Mouse (Mus musculus) midbrain, embryonic 12.5 days (tissue): ENCODE measurements around the gene Nxn. TPM values are rescaled to one million over a fixed set of nuclear protein-coding genes. Genes with fewer than 3 reads are reported as not detected.

Experiments used
- ATAC-seq: fragments of 200-750 bp; cut with Nextera tagmentation; 2 replicates; pipeline ENCODE4 v1.8.0; 2017; ENCODE audit warnings: low read depth, moderate TSS enrichment, moderate library complexity; ENCODE audit not compliant: low FRiP score
- H3K27ac ChIP-seq: fragments of 300-500 bp; sonication (generic); replicated peaks from 2 replicates; pipeline ENCODE4 v1.5.1; 2016; ENCODE audit warnings: mild to moderate bottlenecking
- H3K27me3 ChIP-seq: fragments of 300-500 bp; sonication (generic); 2 replicates; pipeline ENCODE4 v1.6.1; 2016; ENCODE audit warnings: mild to moderate bottlenecking
- H3K36me3 ChIP-seq: fragments of 300-500 bp; sonication (generic); 2 replicates; pipeline ENCODE4 v1.6.1; 2016
- H3K4me1 ChIP-seq: fragments of 300-500 bp; sonication (generic); 2 replicates; pipeline ENCODE4 v1.6.1; 2016
- H3K4me2 ChIP-seq: fragments of 300-500 bp; sonication (generic); replicated peaks from 2 replicates; pipeline ENCODE4 v1.6.1; 2016; ENCODE audit warnings: mild to moderate bottlenecking, moderate library complexity
- H3K4me3 ChIP-seq: fragments of 300-500 bp; sonication (generic); 2 replicates; pipeline ENCODE4 v1.5.1; 2016; ENCODE audit warnings: mild to moderate bottlenecking
- H3K9ac ChIP-seq: fragments of 300-500 bp; sonication (generic); replicated peaks from 2 replicates; pipeline ENCODE4 v1.6.1; 2016; ENCODE audit warnings: mild to moderate bottlenecking, moderate library complexity
- H3K9me3 ChIP-seq: fragments of 300-500 bp; sonication (generic); 2 replicates; pipeline ENCODE4 v1.6.1; 2016; ENCODE audit warnings: mild to moderate bottlenecking
- WGBS: fragments of 180-500 bp; shearing (Covaris S2); methylation state at CpG from one replicate; pipeline ENCODE4 v1.1.7; 2016; 5-methylcytosine and 5-hydroxymethylcytosine counted together
- polyA plus RNA-seq: library from polyadenylated mRNA; unstranded; fragments of >200 nt; fragmentation: Nextera tagmentation; extraction: Ambion mirVana; gene quantifications from 2 replicates; pipeline ENCODE4 v1.2.1, GENCODE M21; 2016

Gene Nxn
- polyA plus RNA-seq, 1 experiment from 2014 or later: 56.9 TPM

DNA sequence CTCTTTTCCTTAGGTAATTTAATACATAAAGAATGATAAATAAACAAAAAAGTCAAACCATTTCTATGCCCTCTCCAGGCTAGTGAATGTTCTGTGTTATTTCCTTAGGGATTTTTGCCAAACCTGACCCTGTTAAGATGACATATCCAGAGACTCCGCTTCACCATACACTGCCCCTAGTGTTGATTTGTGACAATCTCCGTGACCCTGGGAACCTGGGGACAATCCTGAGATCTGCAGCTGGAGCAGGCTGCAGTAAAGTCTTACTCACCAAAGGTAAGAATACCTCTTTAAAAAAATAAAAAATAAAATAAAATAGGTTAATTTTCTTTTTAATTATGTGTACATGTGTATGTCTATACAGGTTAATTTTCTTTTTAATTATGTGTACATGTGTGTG, 151.7 kb downstream of the Nxn start:
- peaks cover 25% of the 10 kb centered on the region for H3K36me3 ChIP-seq
- no peak overlapping the region for H3K27ac ChIP-seq
- no peak for ATAC-seq
- H3K4me2 ChIP-seq: no peak overlapping the region
- no peak overlapping the region for H3K9ac ChIP-seq
- H3K27me3 ChIP-seq: no peaks in the 10 kb centered on the region
- H3K9me3 ChIP-seq: no peaks in the 10 kb centered on the region
- WGBS: 49% methylated on average over 2 of the region's 2 CpGs
- H3K4me1 ChIP-seq: peaks cover 19% of the 10 kb centered on the region
- H3K4me3 ChIP-seq: no peak overlapping the region

DNA sequence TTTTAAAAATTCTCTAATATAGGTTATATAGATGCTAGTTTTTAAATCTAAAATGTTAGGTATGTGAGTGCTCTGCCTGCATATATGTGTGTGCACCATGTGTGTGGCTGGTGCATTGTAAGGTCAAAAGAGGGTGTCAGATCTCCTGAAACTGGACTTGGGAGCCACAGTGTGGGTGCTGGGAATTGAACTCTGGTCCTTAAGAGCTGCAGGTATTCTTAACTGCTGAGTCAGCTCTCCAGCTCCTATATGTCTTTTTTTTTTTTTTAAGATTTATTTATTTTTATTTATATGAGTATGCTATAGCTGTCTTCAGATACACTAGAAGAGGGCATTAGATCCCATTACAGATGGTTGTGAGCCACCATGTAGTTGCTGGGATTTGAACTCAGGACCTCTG, 152.5 kb downstream of the Nxn start:
- H3K4me1 ChIP-seq: peaks cover 19% of the 10 kb centered on the region
- no peak overlapping the region for H3K4me2 ChIP-seq
- H3K4me3 ChIP-seq: no peak overlapping the region
- no peak overlapping the region for H3K27ac ChIP-seq
- H3K36me3 ChIP-seq: peaks cover 25% of the 10 kb centered on the region
- no peak overlapping the region for H3K9ac ChIP-seq
- H3K27me3 ChIP-seq: no peaks in the 10 kb centered on the region
- H3K9me3 ChIP-seq: no peaks in the 10 kb centered on the region
- no peak for ATAC-seq

DNA sequence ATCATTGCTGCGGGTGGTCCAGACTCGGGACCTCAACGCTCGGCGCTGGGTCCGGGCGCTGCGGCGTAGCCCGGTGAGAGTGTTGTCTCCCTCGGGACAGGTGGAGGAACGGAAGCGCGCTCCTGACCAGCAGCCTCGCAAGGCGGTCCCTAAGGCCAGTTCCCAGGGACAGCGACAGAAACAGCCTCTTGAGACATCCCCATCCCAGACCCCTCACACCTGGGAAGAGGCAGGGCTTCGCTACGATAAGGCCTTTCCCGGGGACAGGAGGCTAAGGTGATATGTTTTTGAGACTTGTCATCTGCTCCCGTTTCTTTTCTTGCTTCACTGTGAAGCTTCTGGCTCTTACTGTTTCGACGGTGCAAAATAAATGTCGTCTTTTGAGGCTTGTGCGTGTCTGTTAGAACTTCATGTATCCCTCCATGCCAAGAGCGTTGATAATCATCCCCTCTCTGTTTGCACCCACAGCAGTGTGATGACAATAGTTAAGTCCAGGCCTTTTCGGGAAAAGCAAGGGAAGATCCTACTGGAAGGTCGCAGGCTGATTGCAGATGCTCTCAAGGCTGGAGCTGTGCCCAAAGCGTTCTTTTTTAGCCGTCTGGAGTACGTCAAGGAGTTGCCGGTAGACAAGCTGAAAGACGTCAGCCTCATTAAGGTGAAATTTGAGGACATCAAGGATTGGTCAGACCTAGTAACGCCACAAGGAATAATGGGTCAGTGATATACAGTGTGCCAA, 155.0 kb downstream of the Nxn start:
- WGBS: 4% methylated on average over 34 of the region's 34 CpGs
- H3K36me3 ChIP-seq: peaks cover 21% of the 10 kb centered on the region
- H3K4me3 ChIP-seq: peak overlapping the region; percentile 69
- no peak overlapping the region for H3K27ac ChIP-seq
- peaks cover 19% of the 10 kb centered on the region for H3K4me1 ChIP-seq
- H3K4me2 ChIP-seq: peak overlapping the region; percentile 85
- peak overlapping the region; percentile 89 for H3K9ac ChIP-seq
- H3K9me3 ChIP-seq: no peaks in the 10 kb centered on the region
- H3K27me3 ChIP-seq: no peaks in the 10 kb centered on the region
- ATAC-seq: no peak; the same call in 1 of the 2 replicates

DNA sequence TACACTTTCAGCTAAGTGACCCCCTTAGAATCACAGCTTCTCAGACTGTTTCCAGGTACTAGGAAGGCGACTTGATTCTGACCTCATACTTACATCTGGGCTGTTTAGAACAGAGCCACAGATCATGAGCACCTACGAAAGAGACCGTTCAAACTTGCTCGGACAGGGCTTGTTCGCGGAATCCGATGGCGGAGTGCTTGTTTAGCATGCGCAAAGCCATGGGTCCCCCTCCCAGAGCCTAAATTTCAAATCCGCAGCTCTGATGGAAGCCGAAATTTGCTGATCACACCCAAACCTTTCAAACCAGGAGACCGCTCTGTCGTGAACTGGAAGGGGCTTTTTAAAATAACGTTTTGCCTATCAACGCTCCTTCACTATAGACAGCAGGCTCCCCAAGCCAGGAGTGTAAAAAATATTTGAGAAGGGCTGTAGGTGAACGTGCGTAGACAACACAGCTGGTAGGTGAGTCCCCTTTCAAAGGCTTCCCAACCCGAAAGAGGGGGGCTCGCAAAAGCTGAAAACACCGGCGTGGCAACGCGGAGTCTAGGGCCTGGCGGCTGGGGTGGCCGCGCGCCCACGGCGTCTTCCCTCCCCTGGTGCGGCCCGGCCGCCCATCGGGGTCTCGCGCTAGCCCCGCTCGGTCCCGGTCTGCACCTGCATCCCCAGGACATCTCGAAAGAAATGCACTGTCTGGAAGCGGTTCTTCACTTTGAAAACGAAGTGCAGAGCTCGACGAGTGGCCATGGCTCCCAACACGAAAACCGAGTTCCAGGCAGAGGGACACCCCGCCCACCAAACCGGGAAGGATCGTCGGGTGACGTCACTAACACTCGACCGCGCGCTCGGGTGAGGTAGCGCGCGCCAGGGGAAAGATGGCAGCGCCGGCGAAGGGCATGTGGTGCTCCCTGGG, 155.8 kb downstream of the Nxn start, which contains the start of the genes Mrm3 and Glod4:
Gene Mrm3, plus strand, starts transcription at position 815 of the 910 bp plus-strand sequence.
Gene Glod4, minus strand, starts transcription at position 825 of the 910 bp plus-strand sequence.
- Histone ChIP-seq H3K27ac (peak within 1 kb of the TSS; percentile 73), H3K36me3 (peaks cover 19% of the 10 kb centered on the region), H3K9ac (peak within 1 kb of the TSS; percentile 89), H3K4me2 (peak within 1 kb of the TSS; percentile 85), H3K4me1 (peaks cover 19% of the 10 kb centered on the region), H3K9me3 (no peaks in the 10 kb centered on the region), H3K27me3 (no peaks in the 10 kb centered on the region), H3K4me3 (peak within 1 kb of the TSS; percentile 69)
- WGBS: under 1% methylated on average over 61 of the region's 61 CpGs
- peak; percentile 86 for ATAC-seq

DNA sequence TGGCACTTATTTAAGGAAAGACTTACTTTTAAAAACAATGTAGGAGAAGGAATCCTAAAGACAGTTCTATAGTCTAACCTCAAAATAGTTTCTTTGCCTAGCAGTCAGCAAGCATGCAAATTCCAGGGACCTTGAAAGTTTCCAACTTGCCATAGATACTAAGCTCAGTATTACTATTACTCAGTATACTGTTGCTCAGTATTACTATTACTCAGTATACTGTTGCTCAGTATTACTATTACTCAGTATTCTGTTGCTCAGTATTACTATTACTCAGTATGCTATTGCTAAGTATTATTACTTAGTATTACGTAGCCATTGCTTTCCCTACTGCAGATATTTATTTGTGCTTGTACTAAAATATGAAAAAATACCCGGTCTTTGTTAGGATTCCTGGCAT, 159.2 kb downstream of the Nxn start:
- Histone ChIP-seq H3K27me3 (no peaks in the 10 kb centered on the region), H3K9me3 (no peaks in the 10 kb centered on the region), H3K9ac (no peak overlapping the region), H3K4me2 (no peak overlapping the region), H3K4me3 (no peak overlapping the region), H3K27ac (no peak overlapping the region), H3K4me1 (peaks cover 14% of the 10 kb centered on the region), H3K36me3 (peaks cover 38% of the 10 kb centered on the region)
- WGBS: 94% methylated on average over 2 of the region's 2 CpGs
- no peak for ATAC-seq

DNA sequence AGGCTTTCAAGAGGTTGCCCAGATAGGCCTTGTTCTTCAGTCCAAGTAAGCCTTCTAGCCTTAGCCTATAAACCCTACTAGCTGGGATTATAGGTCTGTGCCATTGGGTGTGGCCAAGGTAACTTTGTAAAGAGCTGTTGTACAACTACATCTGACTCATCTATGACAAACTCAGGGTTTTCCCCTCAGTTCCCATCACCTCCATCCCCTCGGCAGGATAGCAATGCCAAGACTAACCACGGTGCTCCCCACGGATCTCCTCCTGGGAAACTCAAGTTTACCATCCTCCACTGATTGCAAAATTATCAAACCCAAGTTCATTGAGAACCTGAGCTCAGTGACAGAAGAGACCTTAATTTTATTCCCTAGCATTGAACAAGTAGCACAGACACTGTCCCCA, 162.8 kb downstream of the Nxn start:
- Histone ChIP-seq H3K4me1 (no peaks in the 10 kb centered on the region), H3K4me3 (no peak overlapping the region), H3K4me2 (no peak overlapping the region), H3K9me3 (no peaks in the 10 kb centered on the region), H3K27me3 (no peaks in the 10 kb centered on the region), H3K36me3 (peaks cover 67% of the 10 kb centered on the region), H3K9ac (no peak overlapping the region), H3K27ac (no peak overlapping the region)
- ATAC-seq: no peak
- 96% methylated on average over 3 of the region's 3 CpGs for WGBS

DNA sequence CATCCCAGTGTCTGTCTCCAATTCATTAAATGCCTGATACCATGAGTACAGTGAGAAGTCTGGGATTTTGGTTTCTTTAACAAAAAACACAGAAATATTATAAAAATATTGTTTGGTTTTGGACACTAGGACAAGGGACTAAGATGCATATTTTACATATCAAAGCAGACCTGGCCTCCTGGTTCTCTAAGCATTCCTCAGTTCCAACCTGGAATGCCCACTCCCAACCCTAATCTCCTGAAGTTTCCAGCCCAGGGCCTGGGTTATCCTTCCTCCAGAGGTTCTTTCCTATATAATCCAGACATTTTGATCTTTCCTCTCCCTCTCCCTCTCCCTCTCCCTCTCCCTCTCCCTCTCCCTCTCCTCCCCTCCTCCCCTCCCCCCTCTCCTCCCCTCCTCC, 173.9 kb downstream of the Nxn start:
- Histone ChIP-seq H3K27me3 (no peaks in the 10 kb centered on the region), H3K4me3 (no peak overlapping the region), H3K36me3 (peaks cover 43% of the 10 kb centered on the region), H3K4me1 (no peaks in the 10 kb centered on the region), H3K9ac (no peak overlapping the region), H3K27ac (no peak overlapping the region), H3K9me3 (no peaks in the 10 kb centered on the region), H3K4me2 (no peak overlapping the region)
- no peak for ATAC-seq

DNA sequence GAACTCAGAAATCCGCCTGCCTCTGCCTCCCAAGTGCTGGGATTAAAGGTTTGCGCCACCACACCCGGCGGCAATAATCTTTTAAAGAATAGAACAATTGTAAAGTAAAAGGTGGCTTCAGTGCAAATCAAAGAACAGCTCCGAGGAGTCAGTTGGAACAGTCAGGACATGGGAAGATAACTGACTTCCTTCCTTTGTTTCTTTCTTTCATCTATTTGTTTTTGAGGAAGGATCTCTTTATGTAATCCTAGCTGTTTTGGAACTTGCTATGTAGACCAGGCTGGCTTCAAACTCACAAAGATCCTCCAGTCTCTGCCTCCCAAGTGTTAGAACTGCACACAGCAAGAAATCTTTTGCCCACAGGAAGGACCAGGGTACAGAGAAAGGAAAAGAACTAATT, 174.3 kb downstream of the Nxn start:
- Histone ChIP-seq H3K4me2 (no peak overlapping the region), H3K27ac (no peak overlapping the region), H3K9ac (no peak overlapping the region), H3K36me3 (peaks cover 46% of the 10 kb centered on the region), H3K4me3 (no peak overlapping the region), H3K4me1 (no peaks in the 10 kb centered on the region), H3K9me3 (no peaks in the 10 kb centered on the region), H3K27me3 (no peaks in the 10 kb centered on the region)
- WGBS: 92% methylated on average over 5 of the region's 5 CpGs
- ATAC-seq: no peak

DNA sequence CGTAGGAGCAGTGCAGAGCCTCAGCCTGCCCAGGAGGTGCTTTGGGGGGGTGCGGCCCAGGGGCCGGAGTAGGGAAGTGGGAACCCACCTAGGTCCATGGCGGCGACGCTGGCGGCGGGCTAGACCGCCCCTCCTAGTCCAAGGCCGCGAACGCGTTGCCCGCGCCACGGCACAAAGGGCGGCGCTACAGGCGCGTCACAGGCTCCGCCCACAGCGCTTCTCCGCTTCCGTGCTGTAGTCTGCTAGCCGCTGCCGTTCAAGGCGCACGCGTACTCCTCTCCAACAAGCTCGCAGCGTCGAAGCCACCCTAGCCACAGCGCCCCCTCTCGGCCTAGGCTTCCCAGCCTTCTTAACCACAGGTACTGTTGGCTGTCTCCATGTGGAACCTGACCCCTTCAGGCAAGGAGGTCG, 181.5 kb downstream of the Nxn start, which contains the start of the genes Dbil5 and Gemin4:
Gene Dbil5, plus strand, starts transcription at position 219 of the 411 bp plus-strand sequence.
Gene Gemin4, minus strand, starts transcription at position 275 of the 411 bp plus-strand sequence.
- WGBS: under 1% methylated on average over 35 of the region's 35 CpGs
- Histone ChIP-seq H3K4me1 (peaks cover 6% of the 10 kb centered on the region), H3K9ac (peak within 1 kb of the TSS; percentile 82), H3K27me3 (no peaks in the 10 kb centered on the region), H3K36me3 (peaks cover 44% of the 10 kb centered on the region), H3K27ac (peak within 1 kb of the TSS; percentile 81), H3K4me3 (peak within 1 kb of the TSS; percentile 71), H3K9me3 (no peaks in the 10 kb centered on the region), H3K4me2 (peak within 1 kb of the TSS; percentile 79)
- peak; percentile 97 for ATAC-seq

DNA sequence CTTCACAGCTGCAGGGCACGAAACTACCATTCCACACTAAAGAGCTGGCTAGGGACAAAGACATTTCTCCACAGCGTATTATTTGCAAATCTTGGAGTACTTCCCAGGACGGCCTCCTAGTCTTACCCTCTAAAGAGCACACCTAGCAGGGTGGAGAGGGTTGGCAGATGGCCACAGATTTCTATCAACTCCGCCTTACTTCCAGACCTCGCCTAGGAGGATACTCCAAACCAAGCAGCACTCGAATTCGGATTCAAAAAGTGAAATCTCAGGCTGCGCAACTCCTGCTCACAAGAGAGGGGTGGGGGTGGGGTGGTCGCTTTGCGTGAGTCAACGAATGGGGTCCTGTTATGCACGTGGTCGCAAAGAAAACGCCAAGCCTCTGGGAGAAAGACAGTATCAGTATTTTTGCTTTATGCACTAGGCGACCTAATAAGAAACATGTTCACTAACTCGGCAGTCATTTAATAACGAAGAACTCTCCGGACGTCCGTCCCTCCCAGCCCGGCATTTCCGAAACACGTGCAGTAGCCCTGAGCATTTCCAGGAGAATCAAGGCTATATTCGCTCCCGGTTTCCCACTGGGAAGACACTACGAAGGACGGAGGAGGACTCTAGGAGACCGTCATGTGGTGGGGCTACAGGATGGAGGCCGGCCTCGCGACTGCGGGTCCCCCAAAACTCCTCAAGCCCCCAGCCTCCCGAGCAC, 182.1 kb downstream of the Nxn start:
- no peaks in the 10 kb centered on the region for H3K9me3 ChIP-seq
- peak overlapping the region; percentile 71 for H3K4me3 ChIP-seq
- peak; percentile 41; the same call in 1 of the 2 replicates for ATAC-seq
- H3K4me1 ChIP-seq: peaks cover 6% of the 10 kb centered on the region
- WGBS: 4% methylated on average over 33 of the region's 33 CpGs
- no peaks in the 10 kb centered on the region for H3K27me3 ChIP-seq
- H3K36me3 ChIP-seq: peaks cover 44% of the 10 kb centered on the region
- H3K27ac ChIP-seq: peak overlapping the region; percentile 81
- H3K4me2 ChIP-seq: peak overlapping the region; percentile 79
- peak overlapping the region; percentile 82 for H3K9ac ChIP-seq

DNA sequence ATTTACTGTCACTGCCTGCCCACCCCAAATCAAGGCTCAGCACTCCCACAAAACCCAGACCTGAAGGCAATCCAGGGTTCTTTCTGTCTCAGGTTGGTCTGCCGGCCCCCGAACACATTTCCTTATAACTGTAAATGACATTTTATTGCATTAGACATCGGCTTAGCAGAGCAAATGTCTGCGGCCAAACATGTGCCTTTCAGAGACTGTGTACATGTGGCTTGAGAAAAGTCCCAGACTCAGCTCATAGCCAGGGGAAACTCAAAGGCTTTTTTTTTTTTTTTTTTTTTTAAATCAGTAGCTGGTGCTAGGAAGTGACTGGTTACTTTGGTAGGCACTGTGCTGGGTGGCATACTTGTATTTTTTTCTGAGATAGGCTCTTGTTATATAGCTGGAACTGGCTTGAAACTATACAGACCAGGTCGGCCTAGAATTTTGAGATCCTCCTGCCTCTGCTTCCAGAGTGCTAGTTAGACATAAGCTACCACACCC, 182.8 kb downstream of the Nxn start:
- H3K9ac ChIP-seq: 0 out of 2 replicates have a peak overlapping the region, but pooled peaks have one; percentile 82

More for the DNA sequence above, 182.8 kb downstream of the Nxn start:
- Histone ChIP-seq H3K4me2 (peak overlapping the region; percentile 79), H3K27ac (no peak overlapping the region), H3K4me3 (peak overlapping the region; percentile 71), H3K9me3 (no peaks in the 10 kb centered on the region), H3K36me3 (peaks cover 42% of the 10 kb centered on the region), H3K27me3 (no peaks in the 10 kb centered on the region), H3K4me1 (peaks cover 6% of the 10 kb centered on the region)
- 95% methylated on average over 5 of the region's 5 CpGs for WGBS
- ATAC-seq: no peak
